Mouse (Mus musculus) Muller cell, postnatal 12 days (primary cell): ENCODE measurements at regions not wholly inside any gene's neighbourhood (a gene's known extent, or its start where the extent isn't known, plus 50 kb on each side); places are given as distances from the start of the nearest gene placed in this dataset.

ENCODE experiments used
- DNase-seq: peaks from one replicate; pipeline ENCODE4 v3.0.0-alpha.2; 2015; ENCODE audit errors: inconsistent ontology term

GRCm38 (mm10) chr10:83963779-83964643, 241.3 kb downstream of the 1500009L16Rik start:
- DNase-seq: peak; percentile 10

- DNase-seq: no peak
Measured at GRCm38 (mm10) chr10:83964838-83965237, 242.2 kb downstream of the 1500009L16Rik start.

GRCm38 (mm10) chr10:83970501-83970900, 247.8 kb downstream of the 1500009L16Rik start:
- DNase-seq: peak; percentile 31

DNA sequence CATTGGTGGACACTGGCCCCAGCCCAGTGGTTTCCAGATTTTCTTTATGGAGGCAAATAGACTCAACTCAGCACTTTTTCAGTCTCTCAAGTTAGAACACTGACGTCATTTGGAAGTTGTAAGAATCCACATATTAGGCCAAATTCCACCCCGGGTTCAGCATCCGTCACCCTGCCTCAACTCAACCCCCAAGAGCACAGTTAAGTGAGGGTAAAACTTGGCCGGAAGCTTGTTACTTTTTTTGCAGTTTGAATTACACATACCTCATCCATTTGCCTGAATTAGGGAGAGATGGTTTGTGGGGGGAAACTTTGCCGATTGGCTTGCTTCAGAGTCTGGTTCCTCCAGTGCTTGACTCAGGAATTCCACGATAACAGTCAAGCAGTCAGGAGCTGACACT, 251.9 kb downstream of the 1500009L16Rik start:
- DNase-seq: peak; percentile 14

- DNase-seq: no peak
Measured at GRCm38 (mm10) chr10:83976548-83976947, 253.9 kb downstream of the 1500009L16Rik start.

- no peak for DNase-seq
Measured at GRCm38 (mm10) chr10:83979930-83980329, 257.3 kb downstream of the 1500009L16Rik start.

DNA sequence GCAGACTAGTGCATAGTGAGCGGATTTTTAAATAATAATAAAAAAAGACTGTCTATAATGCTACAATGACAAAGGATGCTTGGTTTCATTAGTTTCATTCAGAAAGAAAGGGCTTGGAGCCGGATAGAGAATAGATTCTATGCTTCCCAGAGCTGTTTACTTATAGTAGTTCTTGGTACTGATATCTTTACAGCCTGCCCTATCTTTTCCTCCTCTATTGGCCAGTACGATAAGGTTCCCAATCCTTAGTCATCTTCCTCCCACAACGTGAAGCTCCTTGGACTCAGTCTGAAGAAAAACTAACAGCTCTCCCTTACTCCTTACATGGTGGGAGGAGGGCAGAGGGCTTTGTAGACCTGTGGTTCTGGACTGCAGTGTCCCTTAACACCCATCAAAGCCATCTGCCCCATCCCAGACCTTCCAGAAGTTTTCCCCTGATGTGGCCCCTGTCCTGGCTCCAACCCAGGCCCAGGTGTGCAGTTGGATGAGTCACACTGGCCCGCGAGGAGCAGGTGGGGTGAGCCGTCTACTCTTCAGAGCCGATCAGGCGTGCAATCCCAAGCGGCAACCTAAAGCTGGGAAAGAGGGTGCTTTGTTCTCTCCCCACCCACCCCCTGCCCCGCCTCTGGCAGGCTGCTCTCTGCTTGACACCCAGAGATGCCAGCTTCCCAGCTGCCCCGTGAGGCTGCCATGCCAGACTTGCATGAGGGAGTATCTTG, 262.2 kb downstream of the 1500009L16Rik start:
- peak; percentile 68 for DNase-seq

- DNase-seq: no peak
Measured at GRCm38 (mm10) chr10:83992577-83993305, 270.1 kb downstream of the 1500009L16Rik start.

DNA sequence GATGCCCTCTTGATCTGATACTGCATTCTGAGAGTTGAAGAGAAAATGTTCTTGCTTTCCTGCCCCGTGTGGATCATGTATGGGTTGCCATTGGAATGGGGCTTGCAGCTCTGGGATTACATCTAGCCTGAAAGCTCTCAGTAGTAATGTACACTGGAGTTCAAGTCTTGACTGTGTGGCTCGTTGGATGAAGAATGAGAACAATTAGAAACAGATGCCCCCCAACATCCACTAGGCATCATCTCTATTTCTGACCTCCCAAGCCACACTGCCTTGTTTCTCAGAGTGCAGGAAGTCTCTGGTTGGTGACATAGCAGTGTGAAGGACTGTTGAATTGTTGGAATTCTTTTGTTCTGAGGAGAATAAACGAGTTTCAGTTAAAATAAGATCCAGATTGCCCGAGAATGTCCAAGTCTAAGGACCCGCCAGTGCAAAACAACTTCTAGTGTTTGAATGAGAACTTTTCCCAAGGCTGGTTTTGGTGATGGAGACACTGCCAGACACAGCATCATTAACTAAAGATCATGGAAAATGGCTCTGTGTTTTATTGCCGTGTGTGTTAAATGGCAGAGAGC, 272.4 kb downstream of the 1500009L16Rik start:
- peak; percentile 58 for DNase-seq

- no peak for DNase-seq
Measured at GRCm38 (mm10) chr10:83995913-83996312, 273.2 kb downstream of the 1500009L16Rik start.

DNA sequence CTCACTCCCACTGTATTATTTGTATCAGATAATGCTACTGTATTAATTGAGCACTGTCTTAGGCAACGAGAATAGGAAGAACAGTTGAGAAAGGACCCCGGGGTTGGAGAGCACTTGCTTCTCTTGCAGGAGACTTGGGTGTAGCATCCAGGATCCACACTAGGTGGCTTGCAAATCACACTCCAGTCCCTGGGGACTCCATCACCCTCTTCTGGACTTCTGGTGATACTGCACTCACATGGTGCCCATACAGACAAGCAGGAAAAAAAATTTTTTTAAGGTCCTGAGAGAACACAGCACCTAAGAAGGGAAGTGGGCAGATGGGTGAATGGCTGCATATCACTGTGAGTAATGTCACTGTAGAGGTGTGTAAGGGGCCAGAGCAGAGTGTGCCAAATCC, 273.8 kb downstream of the 1500009L16Rik start:
- no peak for DNase-seq

- DNase-seq: no peak
Measured at GRCm38 (mm10) chr10:84000436-84001208, 278.0 kb downstream of the 1500009L16Rik start.

- DNase-seq: no peak
Measured at GRCm38 (mm10) chr10:84002744-84003143, 280.1 kb downstream of the 1500009L16Rik start.

DNA sequence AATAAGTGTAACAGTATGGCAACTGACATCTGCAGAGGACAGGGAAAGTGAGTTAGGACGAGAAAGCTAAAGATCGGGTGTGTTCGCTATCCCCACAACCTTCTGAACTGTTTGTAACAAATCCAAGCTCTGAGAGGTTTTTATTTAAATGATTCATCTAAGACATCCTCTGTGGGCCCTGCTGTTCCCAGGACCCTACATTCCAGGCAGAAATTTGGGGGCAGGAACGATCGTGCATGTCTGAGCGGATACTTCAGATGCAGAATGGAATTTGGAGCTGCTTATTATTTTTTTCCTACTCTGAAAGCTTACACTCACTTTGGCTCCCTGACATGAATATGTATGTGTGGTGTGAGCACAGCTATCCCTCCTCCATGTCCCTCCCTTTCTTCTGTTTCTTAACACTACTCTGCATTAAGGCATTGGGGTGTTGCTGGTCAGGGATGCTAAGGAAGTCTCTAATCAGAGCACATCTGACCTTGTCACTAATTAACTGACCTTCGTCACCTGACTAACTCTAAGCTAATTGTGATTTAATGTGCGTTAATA, 281.0 kb downstream of the 1500009L16Rik start:
- no peak for DNase-seq

GRCm38 (mm10) chr10:84008923-84009322, 286.3 kb downstream of the 1500009L16Rik start:
- no peak for DNase-seq

GRCm38 (mm10) chr10:84019381-84019780, 296.7 kb downstream of the 1500009L16Rik start:
- DNase-seq: no peak

- DNase-seq: no peak
Measured at GRCm38 (mm10) chr10:84020023-84020620, 297.5 kb downstream of the 1500009L16Rik start.

DNA sequence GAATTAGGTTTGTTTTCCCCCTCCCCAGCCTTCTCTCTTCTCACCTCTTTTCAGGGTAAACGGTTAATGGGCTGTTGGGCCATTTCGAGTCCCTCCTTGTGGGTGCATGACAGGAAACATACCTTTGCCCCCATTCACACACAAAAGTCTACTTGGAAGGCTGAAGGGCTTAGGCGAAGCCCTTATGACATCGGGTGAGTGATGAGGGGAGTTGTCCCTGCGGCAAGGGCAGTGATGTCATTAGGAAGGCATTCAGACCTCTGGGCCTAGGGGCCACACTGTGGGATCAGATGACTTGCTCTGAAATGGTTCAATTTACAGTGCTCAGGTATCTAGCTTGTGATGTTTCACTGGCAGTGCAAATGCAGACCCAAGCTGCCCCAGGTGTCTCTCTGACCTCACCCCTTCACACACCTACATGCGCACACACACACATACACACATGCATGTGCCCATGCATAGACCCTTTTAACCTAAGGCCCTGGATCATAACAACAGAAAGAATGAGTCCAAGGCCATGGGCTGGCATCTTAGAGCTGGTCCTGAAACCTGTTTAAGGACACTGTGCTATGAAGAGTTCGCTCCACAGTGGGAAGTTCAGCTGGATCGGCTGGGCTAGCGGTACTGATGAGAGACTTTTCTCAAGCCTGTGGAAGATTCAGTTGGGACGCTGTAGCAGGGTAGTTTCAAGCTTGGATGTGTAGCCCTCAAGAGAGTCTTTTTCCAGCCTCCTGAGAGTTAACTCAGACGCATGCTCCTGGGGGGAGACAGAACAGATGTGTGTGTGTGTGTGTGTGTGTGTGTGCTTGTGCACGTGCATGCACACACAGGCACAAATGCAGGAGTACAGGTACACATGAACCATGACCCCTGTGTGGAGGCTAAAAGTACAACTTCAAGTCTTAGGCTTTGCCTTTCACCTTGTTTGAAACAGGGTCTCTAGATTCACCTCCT, 298.8 kb downstream of the 1500009L16Rik start:
- DNase-seq: no peak

GRCm38 (mm10) chr10:84024294-84024693, 301.6 kb downstream of the 1500009L16Rik start:
- DNase-seq: no peak
